Mouse (Mus musculus) kidney, postnatal 0 days (tissue): Measurements from ENCODE around the gene Snx18. TPM values are rescaled to one million over a fixed set of nuclear protein-coding genes. Genes with fewer than 3 reads are reported as not detected.

ENCODE experiments used
- ATAC-seq: fragments of 200-750 bp; cut with Nextera tagmentation; replicated peaks from 2 replicates; pipeline ENCODE4 v1.8.0; 2017; ENCODE audit warnings: low read depth, moderate number of reproducible peaks, moderate TSS enrichment, moderate library complexity; ENCODE audit not compliant: low FRiP score
- DNase-seq: peaks from one replicate; pipeline ENCODE4 v3.0.0-alpha.2; 2016; ENCODE audit warnings: low spot score
- H3K27ac ChIP-seq: fragments of 300-500 bp; sonication (generic); 2 replicates; pipeline ENCODE4 v1.5.1; 2014; ENCODE audit warnings: mild to moderate bottlenecking
- H3K27me3 ChIP-seq: fragments of 300-500 bp; sonication (generic); 2 replicates; pipeline ENCODE4 v1.6.1; 2014; ENCODE audit warnings: low read length, mixed read lengths; ENCODE audit not compliant: insufficient read depth
- H3K36me3 ChIP-seq: fragments of 300-500 bp; sonication (generic); 2 replicates; pipeline ENCODE4 v1.6.1; 2014; ENCODE audit warnings: low read length, mixed read lengths; ENCODE audit not compliant: insufficient read depth
- H3K4me1 ChIP-seq: fragments of 300-500 bp; sonication (generic); replicated peaks from 2 replicates; pipeline ENCODE4 v1.6.1; 2014; ENCODE audit warnings: antibody characterized with exemption, low read length, mixed read lengths; ENCODE audit not compliant: insufficient read depth
- H3K4me2 ChIP-seq: fragments of 300-500 bp; sonication (generic); 2 replicates; pipeline ENCODE4 v1.6.1; 2014; ENCODE audit warnings: mild to moderate bottlenecking, low read length, moderate library complexity, mixed read lengths
- H3K4me3 ChIP-seq: fragments of 300-500 bp; sonication (generic); replicated peaks from 2 replicates; pipeline ENCODE4 v1.5.1; 2014; ENCODE audit warnings: low read depth, low read length
- H3K9ac ChIP-seq: fragments of 300-500 bp; sonication (generic); 2 replicates; pipeline ENCODE4 v1.6.1; 2014; ENCODE audit warnings: low read depth, low read length
- H3K9me3 ChIP-seq: fragments of 300-500 bp; sonication (generic); replicated peaks from 2 replicates; pipeline ENCODE4 v1.6.1; 2016; ENCODE audit warnings: low read length, inconsistent platforms, mixed read lengths
- CTCF ChIP-seq: IDR thresholded peaks from 2 replicates; pipeline ENCODE4 v1.5.1; 2016; ENCODE audit warnings: antibody characterized with exemption, low read depth, mild to moderate bottlenecking, moderate library complexity
- WGBS: fragments of 180-500 bp; shearing (Covaris S2); extraction: QIAGEN DNeasy Blood & Tissue Kit; methylation state at CpG from one replicate; pipeline ENCODE4 v1.1.7; 2014; 5-methylcytosine and 5-hydroxymethylcytosine counted together
- polyA plus RNA-seq: library from polyadenylated mRNA; unstranded; fragments of >200 nt; fragmentation: Nextera tagmentation; extraction: Ambion mirVana; gene quantifications from 2 replicates; pipeline ENCODE4 v1.2.1, GENCODE M21; 2015

Gene Snx18
- polyA plus RNA-seq, 1 experiment from 2014 or later: 34.8 TPM

- no peak overlapping the region for H3K27ac ChIP-seq
- H3K27me3 ChIP-seq: no peaks in the 10 kb centered on the region
- DNase-seq (no peak), ATAC-seq (no peak)
- TF ChIP-seq CTCF: no peak
- H3K4me2 ChIP-seq: no peak overlapping the region
- no peak overlapping the region for H3K9ac ChIP-seq
- 86% methylated on average over 7 of the region's 7 CpGs for WGBS
- no peaks in the 10 kb centered on the region for H3K36me3 ChIP-seq
- H3K4me3 ChIP-seq: no peak overlapping the region
- no peaks in the 10 kb centered on the region for H3K4me1 ChIP-seq
- H3K9me3 ChIP-seq: no peaks in the 10 kb centered on the region
Observed at GRCm38 (mm10) chr13:113566411-113566810, 52.0 kb downstream of the Snx18 start.

GRCm38 (mm10) chr13:113559646-113560045, 58.7 kb downstream of the Snx18 start:
- no peak overlapping the region for H3K9ac ChIP-seq
- H3K27ac ChIP-seq: no peak overlapping the region
- no peaks in the 10 kb centered on the region for H3K27me3 ChIP-seq

GRCm38 (mm10) chr13:113556538-113556937, 61.8 kb downstream of the Snx18 start:
- DNase-seq (no peak), ATAC-seq (no peak)
- H3K9ac ChIP-seq: no peak overlapping the region
- no peaks in the 10 kb centered on the region for H3K9me3 ChIP-seq
- no peak overlapping the region for H3K4me3 ChIP-seq
- no peak overlapping the region for H3K4me2 ChIP-seq
- no peaks in the 10 kb centered on the region for H3K27me3 ChIP-seq
- no peak overlapping the region for H3K27ac ChIP-seq
- no peaks in the 10 kb centered on the region for H3K4me1 ChIP-seq
- no peak for TF ChIP-seq CTCF
- H3K36me3 ChIP-seq: no peaks in the 10 kb centered on the region

More at GRCm38 (mm10) chr13:113559646-113560045, 58.7 kb downstream of the Snx18 start:
- Histone ChIP-seq H3K36me3 (no peaks in the 10 kb centered on the region), H3K4me2 (no peak overlapping the region), H3K9me3 (no peaks in the 10 kb centered on the region), H3K4me3 (no peak overlapping the region), H3K4me1 (no peaks in the 10 kb centered on the region)
- no peak for DNase-seq
- no peak for TF ChIP-seq CTCF
- WGBS: 80% methylated on average over 9 of the region's 9 CpGs
- ATAC-seq: no peak

DNA sequence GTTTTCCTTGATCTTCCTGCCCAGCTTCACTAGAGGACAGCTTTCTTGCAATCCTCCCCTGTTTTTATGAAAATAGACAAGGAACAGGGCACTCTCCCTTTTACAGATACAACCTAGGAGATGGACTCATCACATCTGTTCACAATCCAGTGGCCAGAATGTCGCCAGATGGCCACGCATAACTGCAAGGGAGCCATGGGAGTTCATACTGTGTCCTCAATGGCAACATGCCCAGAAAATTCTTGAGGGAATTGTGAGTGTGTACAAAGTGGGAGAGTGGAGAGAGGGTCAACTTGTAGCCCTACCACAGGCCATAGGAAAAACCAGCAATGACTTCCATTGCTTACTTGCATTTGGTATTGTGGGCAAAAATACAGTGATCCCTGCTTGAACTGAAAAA, 63.1 kb downstream of the Snx18 start:
- DNase-seq: peak; percentile 64
- no peak overlapping the region for H3K27ac ChIP-seq

DNA sequence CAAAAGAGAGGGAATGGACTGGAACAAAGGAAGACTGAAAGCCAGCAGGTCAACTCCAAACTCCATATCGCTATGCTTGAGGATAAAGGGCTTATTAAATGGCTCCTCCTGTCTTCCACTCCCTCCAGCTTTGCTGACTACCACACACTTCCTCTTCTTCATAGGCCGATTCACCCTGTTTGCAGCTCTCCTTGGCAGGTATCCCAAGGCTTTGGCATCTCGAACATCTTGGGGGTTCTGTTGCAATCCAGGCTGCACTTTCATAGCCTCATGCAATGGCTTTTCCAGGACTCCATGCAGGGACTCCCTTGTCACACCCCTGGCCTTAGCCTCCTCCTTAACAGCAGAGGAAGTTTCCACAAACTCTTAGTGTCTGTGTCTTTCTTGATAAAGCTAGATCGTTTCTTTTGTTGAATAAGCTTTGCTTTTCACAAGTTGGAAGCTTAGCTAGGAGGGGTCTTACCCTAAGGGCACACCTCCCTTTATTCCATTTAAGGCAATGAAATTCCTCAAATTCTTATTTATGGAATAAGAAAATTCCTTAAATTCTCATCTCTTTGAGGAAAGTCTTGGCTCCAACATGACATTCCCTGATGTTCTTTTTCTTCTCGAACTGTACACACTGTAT, 64.6 kb downstream of the Snx18 start:
- Histone ChIP-seq H3K27me3 (no peaks in the 10 kb centered on the region), H3K36me3 (no peaks in the 10 kb centered on the region), H3K4me3 (no peak overlapping the region), H3K4me2 (no peak overlapping the region), H3K27ac (no peak overlapping the region), H3K9me3 (no peaks in the 10 kb centered on the region), H3K4me1 (no peaks in the 10 kb centered on the region), H3K9ac (no peak overlapping the region)
- ATAC-seq: no peak
- 71% methylated on average over 5 of the region's 5 CpGs for WGBS
- peak; percentile 53 for DNase-seq
- no peak for TF ChIP-seq CTCF

More for the DNA sequence above, 63.1 kb downstream of the Snx18 start:
- Histone ChIP-seq H3K4me3 (no peak overlapping the region), H3K4me1 (no peaks in the 10 kb centered on the region), H3K9ac (no peak overlapping the region), H3K36me3 (no peaks in the 10 kb centered on the region), H3K27me3 (no peaks in the 10 kb centered on the region), H3K9me3 (no peaks in the 10 kb centered on the region), H3K4me2 (no peak overlapping the region)
- 64% methylated on average over 2 of the region's 2 CpGs for whole genome bisulfite sequencing
- ATAC-seq: no peak
- TF ChIP-seq CTCF: no peak

- no peak for DNase-seq
- H3K4me2 ChIP-seq: no peak overlapping the region
- H3K27ac ChIP-seq: no peak overlapping the region
- ATAC-seq: no peak
- no peaks in the 10 kb centered on the region for H3K4me1 ChIP-seq
- WGBS: 72% methylated on average over 1 of the region's 1 CpGs
- no peaks in the 10 kb centered on the region for H3K27me3 ChIP-seq
- no peaks in the 10 kb centered on the region for H3K9me3 ChIP-seq
- no peak overlapping the region for H3K4me3 ChIP-seq
- no peaks in the 10 kb centered on the region for H3K36me3 ChIP-seq
- H3K9ac ChIP-seq: no peak overlapping the region
- TF ChIP-seq CTCF: no peak
Observed at GRCm38 (mm10) chr13:113552341-113552740, 66.0 kb downstream of the Snx18 start.
